Mouse (Mus musculus) heart, adult 2 months (tissue): ENCODE measurements at regions not wholly inside any gene's neighbourhood (a gene's known extent, or its start where the extent isn't known, plus 50 kb on each side); places are given as distances from the start of the nearest gene placed in this dataset.

Source experiments
- CTCF ChIP-seq: fragments of 200-600 bp; IDR thresholded peaks from 2 replicates; pipeline ENCODE4 v1.8.1; 2022; ENCODE audit warnings: antibody characterized with exemption, mild to moderate bottlenecking, moderate library complexity
- EP300 ChIP-seq: fragments of 200-500 bp; IDR thresholded peaks from 2 replicates; pipeline ENCODE4 v1.6.1; 2011; ENCODE audit warnings: low read depth, low read length, control low read depth; ENCODE audit not compliant: insufficient read depth
- POLR2A ChIP-seq: fragments of 200-500 bp; IDR thresholded peaks from 2 replicates; pipeline ENCODE4 v1.6.1; 2011; ENCODE audit warnings: mild to moderate bottlenecking, low read depth, low read length, control low read depth; ENCODE audit not compliant: insufficient read depth

DNA sequence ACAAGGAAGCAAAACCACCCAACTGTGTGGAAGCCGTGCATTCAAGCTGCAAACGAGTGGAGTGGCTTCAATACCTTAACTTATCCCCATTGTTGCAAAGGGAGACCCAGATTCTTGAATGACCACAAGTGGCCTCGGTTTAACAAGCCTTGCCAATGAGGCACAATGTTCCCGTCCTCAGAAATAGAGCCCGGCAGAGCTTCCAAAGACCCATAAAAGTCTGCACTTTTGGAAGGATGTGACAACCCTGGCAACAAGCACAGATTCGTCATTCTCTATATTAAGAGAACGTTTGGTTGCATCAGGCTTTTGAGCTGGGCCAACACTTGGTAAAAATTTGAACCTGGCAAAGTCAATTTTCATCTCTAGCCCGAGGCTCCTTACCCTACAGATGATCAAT, 108.9 kb upstream of the Bcl6 start:
- TF ChIP-seq CTCF (no peak), POLR2A (no peak), EP300 (no peak)
